Mouse (Mus musculus) kidney, embryonic 16.5 days (tissue): Measurements from ENCODE around the gene Hist1h4n. TPM values are rescaled to one million over a fixed set of nuclear protein-coding genes. Genes with fewer than 3 reads are reported as not detected.
"Not testable (repeated sequence)": the region's sequence is repeated elsewhere in the genome, so short reads cannot be mapped to it uniquely, and the experiment has no call there.

Experiments
- ATAC-seq: fragments of 200-750 bp; cut with Nextera tagmentation; 2 replicates; pipeline ENCODE4 v1.8.0; 2017; ENCODE audit warnings: moderate TSS enrichment; ENCODE audit not compliant: low FRiP score, low TSS enrichment
- H3K27ac ChIP-seq: fragments of 300-500 bp; sonication (generic); 2 replicates; pipeline ENCODE4 v1.5.1; 2014; ENCODE audit warnings: low read length
- H3K27me3 ChIP-seq: fragments of 300-500 bp; sonication (generic); 2 replicates; pipeline ENCODE4 v1.6.1; 2014; ENCODE audit warnings: low read length, control low read depth, mixed read lengths; ENCODE audit not compliant: insufficient read depth
- H3K36me3 ChIP-seq: fragments of 300-500 bp; sonication (generic); 2 replicates; pipeline ENCODE4 v1.6.1; 2014; ENCODE audit warnings: low read length, control low read depth, mixed read lengths; ENCODE audit not compliant: insufficient read depth
- H3K4me1 ChIP-seq: fragments of 300-500 bp; sonication (generic); 2 replicates; pipeline ENCODE4 v1.6.1; 2014; ENCODE audit warnings: low read length, control low read depth, mixed read lengths; ENCODE audit not compliant: insufficient read depth
- H3K4me2 ChIP-seq: fragments of 300-500 bp; sonication (generic); replicated peaks from 2 replicates; pipeline ENCODE4 v1.6.1; 2014; ENCODE audit warnings: low read depth, low read length
- H3K4me3 ChIP-seq: fragments of 300-500 bp; sonication (generic); 2 replicates; pipeline ENCODE4 v1.5.1; 2014; ENCODE audit warnings: mild to moderate bottlenecking, low read length
- H3K9ac ChIP-seq: fragments of 300-500 bp; sonication (generic); replicated peaks from 2 replicates; pipeline ENCODE4 v1.6.1; 2014; ENCODE audit warnings: low read length
- H3K9me3 ChIP-seq: fragments of 300-500 bp; sonication (generic); 2 replicates; pipeline ENCODE4 v1.6.1; 2016; ENCODE audit warnings: low read length, control low read depth
- WGBS: fragments of 180-500 bp; shearing (Covaris S2); extraction: QIAGEN DNeasy Blood & Tissue Kit; methylation state at CpG from one replicate; pipeline ENCODE4 v1.1.7; 2014; 5-methylcytosine and 5-hydroxymethylcytosine counted together
- polyA plus RNA-seq: library from polyadenylated mRNA; unstranded; fragments of >200 nt; fragmentation: Nextera tagmentation; extraction: Ambion mirVana; gene quantifications from 2 replicates; pipeline ENCODE4 v1.2.1, GENCODE M21; 2015

Gene Hist1h4n
- polyA plus RNA-seq, 1 experiment from 2014 or later, result 13.6 TPM

DNA sequence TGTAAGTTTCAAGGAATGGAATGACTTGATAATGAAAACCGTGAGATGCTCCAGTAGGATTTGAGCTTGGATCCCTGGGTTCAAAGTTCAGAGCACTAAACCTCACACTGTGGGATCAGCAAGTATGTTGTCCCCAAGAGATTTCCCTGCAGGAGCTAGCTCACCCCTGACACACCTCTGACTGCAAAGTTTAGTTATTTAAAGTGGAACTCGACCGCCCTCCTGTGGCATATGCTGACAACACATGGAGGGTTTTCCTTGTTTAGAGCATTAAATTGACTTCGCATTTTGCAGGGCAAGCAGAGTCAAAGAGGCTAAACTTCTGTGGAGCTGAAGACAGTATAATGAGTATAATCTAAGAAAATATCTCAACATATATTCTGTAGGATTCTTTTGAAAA lies 28.9 kb downstream of the Hist1h4n start:
- no CpG with 5 or more reads among the region's 4 CpGs for WGBS
- H3K9me3 ChIP-seq, H3K27me3 ChIP-seq, H3K9ac ChIP-seq, H3K36me3 ChIP-seq, H3K4me2 ChIP-seq, H3K27ac ChIP-seq, H3K4me1 ChIP-seq, H3K4me3 ChIP-seq: not testable (repeated sequence)
- ATAC-seq, result peak; percentile 79

DNA sequence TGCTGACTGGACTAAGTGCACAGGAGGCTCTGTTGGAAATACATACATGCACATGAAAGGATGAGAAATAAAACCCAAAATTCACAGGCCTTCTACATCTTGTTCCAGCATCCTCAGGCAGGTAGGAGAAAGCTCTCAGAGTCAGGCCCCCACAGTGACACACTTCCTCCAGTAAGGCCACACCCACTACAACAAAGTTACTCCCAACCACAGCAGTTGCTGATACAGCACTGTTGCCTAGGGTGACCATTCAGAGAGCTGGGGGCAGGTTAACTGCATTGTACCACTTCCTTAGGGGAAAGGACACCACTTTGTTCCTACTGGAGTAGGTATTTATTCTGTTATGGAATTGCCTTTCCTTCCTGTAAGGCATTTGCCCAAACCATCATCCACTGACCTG lies 34.8 kb downstream of the Hist1h4n start:
- not testable (repeated sequence) for ATAC-seq, H3K9me3 ChIP-seq, H3K4me3 ChIP-seq

DNA sequence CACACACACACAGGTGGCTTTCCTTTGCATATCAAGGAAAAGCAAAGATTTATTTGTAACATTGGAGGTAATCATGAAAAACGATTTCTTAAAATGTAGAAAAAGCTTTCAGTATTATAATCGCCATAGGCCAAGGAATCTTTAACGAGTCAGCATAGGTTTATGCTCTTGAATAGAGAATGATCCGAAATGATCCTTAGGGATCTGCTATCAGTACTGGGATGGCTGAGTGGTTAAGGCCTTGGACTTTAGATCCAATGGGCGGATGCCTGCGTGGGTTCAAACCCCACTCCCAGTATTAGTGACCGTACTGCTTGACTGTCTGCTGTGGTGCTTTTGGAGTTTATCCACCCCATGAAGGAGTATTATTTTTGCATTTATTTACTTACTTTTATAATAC lies 36.4 kb downstream of the Hist1h4n start:
- H3K4me3 ChIP-seq, result no peak overlapping the region
- no peak overlapping the region for H3K4me2 ChIP-seq
- no peaks in the 10 kb centered on the region for H3K9me3 ChIP-seq
- ATAC-seq, result no peak
- H3K4me1 ChIP-seq, result peaks cover 5% of the 10 kb centered on the region; the same call in 1 of the 2 replicates
- WGBS, result 95% methylated on average over 7 of the region's 7 CpGs
- no peaks in the 10 kb centered on the region for H3K27me3 ChIP-seq
- no peaks in the 10 kb centered on the region for H3K36me3 ChIP-seq
- H3K9ac ChIP-seq, result no peak overlapping the region
- no peak overlapping the region for H3K27ac ChIP-seq

More for the DNA sequence above, 34.8 kb downstream of the Hist1h4n start:
- not testable (repeated sequence) for H3K36me3 ChIP-seq, H3K27ac ChIP-seq, H3K4me2 ChIP-seq, H3K27me3 ChIP-seq, H3K4me1 ChIP-seq, H3K9ac ChIP-seq

DNA sequence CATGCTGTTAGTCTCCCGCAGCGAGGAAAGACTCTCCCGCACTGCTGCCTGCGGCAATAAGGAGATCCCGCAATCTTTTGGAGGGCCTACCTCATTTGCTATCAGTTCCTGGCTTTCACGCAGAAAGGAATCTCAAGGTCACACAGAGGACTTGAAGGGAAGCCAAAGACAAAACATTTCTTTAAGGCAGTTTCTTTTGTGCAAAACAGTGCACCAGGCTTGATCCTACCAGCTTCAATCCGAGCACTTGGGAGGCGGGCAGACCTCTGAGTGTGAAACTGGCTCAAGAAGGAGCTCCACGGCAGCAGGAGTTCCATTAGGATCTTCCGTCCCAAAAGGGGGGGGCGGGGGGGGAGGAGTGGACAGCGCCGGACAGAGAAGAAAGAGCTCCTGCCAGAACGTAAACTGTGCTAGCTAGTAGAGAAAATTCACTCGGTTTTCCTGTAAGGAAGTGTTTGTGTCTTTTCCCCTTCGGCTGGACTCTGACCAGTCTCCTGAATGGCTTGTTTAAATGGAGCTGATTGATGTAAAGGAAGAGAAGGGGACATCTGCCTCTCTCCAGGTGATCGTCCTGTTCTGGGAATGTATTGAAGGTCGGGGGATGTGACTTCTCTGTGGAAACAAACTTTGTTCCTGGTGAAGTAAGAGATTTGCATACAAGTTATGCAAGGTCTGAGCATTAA lies 41.3 kb downstream of the Hist1h4n start:
- WGBS, result 10% methylated on average over 17 of the region's 18 CpGs
- peak overlapping the region; percentile 50 for H3K4me2 ChIP-seq
- ATAC-seq, result no peak
- H3K4me3 ChIP-seq, result peak overlapping the region; percentile 22
- H3K27ac ChIP-seq, result no peak overlapping the region
- peaks cover 19% of the 10 kb centered on the region for H3K4me1 ChIP-seq
- no peaks in the 10 kb centered on the region for H3K27me3 ChIP-seq
- peak overlapping the region; percentile 58 for H3K9ac ChIP-seq
- no peaks in the 10 kb centered on the region for H3K36me3 ChIP-seq
- H3K9me3 ChIP-seq, result no peaks in the 10 kb centered on the region

DNA sequence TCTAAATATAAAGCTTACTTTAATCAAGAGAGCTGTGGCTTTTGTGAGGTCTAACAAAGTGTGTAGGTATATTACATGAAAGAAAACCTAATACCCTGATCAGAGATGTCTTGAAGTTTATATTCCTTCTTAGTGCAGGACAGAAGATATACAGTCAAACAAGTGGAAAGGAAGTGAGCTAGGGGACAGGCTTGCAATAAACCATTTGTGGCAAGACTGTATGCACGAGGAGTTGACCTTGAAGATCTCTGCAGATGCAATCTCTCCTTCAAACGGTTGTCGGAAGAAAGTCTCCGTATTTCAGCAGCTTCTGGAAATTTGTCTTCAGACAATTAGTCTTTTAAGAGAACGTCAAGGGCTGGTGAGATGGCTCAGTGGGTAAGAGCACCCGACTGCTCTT lies 42.1 kb downstream of the Hist1h4n start:
- H3K36me3 ChIP-seq, result no peaks in the 10 kb centered on the region
- H3K27me3 ChIP-seq, result no peaks in the 10 kb centered on the region
- peaks cover 23% of the 10 kb centered on the region for H3K4me1 ChIP-seq
- ATAC-seq, result no peak
- 41% methylated on average over 6 of the region's 6 CpGs for WGBS
- H3K4me3 ChIP-seq, result no peak overlapping the region
- no peak overlapping the region for H3K4me2 ChIP-seq
- H3K9ac ChIP-seq, result no peak overlapping the region
- no peak overlapping the region for H3K27ac ChIP-seq
- no peaks in the 10 kb centered on the region for H3K9me3 ChIP-seq

DNA sequence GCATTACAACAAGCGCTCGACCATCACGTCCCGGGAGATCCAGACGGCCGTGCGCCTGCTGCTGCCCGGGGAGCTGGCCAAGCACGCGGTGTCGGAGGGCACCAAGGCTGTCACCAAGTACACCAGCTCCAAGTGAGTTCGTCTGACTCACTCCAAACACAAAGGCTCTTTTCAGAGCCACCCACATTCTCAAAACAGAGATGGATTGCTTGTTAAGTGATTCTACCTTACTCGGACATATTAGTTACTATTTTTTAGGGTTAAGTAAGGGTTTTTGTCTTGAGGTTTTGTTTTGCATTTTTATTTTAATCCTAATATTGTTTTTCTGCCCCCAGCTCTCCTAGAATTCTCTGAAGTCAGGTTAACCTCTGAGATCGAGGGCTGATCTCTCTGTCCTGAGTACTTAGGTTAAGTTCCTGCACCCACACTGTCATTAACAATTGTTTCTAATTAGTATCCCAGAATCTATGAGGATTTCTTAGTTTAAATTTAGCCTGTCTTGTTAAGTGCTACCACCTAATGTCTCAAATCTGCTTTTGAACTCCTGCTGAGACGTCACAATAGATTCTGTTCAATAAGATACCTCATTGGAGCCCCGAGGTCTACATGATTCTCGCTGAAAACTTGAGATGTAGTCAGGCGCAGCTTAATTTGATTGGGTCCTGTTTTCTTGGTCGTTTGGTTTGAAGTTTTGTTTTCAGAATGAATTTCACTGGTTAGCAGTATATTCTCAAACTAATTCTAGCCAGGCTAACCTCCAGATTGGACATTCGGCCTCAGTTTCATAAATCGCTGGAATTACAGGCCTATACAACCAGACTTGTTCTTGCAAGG lies 44.0 kb downstream of the Hist1h4n start:
- Histone ChIP-seq H3K4me3 (peak overlapping the region; percentile 21), H3K27me3 (no peaks in the 10 kb centered on the region), H3K36me3 (no peaks in the 10 kb centered on the region), H3K4me2 (peak overlapping the region; percentile 48), H3K27ac (peak overlapping the region; percentile 77), H3K9ac (peak overlapping the region; percentile 55), H3K9me3 (no peaks in the 10 kb centered on the region), H3K4me1 (peaks cover 33% of the 10 kb centered on the region)
- 0 out of 2 replicates have a peak, but pooled peaks have one; percentile 8 for ATAC-seq
- WGBS, result 19% methylated on average over 14 of the region's 21 CpGs

DNA sequence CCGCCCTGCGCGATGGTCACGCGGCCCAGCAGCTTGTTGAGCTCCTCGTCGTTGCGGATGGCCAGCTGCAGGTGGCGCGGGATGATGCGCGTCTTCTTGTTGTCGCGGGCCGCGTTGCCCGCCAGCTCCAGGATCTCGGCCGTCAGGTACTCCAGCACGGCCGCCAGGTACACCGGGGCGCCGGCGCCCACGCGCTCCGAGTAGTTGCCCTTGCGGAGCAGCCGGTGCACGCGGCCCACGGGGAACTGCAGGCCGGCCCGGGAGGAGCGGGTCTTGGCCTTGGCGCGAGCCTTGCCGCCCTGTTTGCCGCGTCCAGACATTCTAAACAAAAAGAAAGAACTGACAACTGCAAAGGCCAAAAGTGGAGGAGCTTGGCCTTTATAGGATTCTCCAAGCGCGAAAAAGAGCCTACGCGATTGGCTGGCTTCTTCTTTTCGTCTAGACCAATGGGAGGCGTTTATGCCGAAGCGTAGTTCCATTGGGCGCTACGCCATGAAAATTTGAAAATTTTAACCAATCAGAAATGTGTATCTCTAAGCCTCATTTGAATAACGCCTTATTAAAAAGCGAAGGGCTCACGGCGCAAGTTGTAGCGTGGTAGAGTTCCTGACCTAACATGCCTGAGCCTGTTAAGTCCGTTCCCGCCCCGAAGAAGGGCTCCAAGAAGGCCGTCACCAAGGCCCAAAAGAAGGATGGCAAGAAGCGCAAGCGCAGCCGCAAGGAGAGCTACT lies 44.9 kb downstream of the Hist1h4n start, which contains the start of the genes Hist1h2an and Hist1h2bp:
Hist1h2an (minus strand) TSS at position 320 of the 731 bp plus-strand sequence.
Hist1h2bp (plus strand) TSS at position 563 of the 731 bp plus-strand sequence.
- not testable (repeated sequence) for H3K36me3 ChIP-seq, H3K27me3 ChIP-seq, H3K9me3 ChIP-seq
- ATAC-seq, result peak; percentile 96
- under 1% methylated on average over 36 of the region's 63 CpGs for WGBS
- Histone ChIP-seq H3K4me3 (peak within 1 kb of the TSS; percentile 44), H3K4me2 (peak within 1 kb of the TSS; percentile 55), H3K4me1 (peaks cover 40% of the 10 kb centered on the region), H3K9ac (peak within 1 kb of the TSS; percentile 70), H3K27ac (peak within 1 kb of the TSS; percentile 90)

DNA sequence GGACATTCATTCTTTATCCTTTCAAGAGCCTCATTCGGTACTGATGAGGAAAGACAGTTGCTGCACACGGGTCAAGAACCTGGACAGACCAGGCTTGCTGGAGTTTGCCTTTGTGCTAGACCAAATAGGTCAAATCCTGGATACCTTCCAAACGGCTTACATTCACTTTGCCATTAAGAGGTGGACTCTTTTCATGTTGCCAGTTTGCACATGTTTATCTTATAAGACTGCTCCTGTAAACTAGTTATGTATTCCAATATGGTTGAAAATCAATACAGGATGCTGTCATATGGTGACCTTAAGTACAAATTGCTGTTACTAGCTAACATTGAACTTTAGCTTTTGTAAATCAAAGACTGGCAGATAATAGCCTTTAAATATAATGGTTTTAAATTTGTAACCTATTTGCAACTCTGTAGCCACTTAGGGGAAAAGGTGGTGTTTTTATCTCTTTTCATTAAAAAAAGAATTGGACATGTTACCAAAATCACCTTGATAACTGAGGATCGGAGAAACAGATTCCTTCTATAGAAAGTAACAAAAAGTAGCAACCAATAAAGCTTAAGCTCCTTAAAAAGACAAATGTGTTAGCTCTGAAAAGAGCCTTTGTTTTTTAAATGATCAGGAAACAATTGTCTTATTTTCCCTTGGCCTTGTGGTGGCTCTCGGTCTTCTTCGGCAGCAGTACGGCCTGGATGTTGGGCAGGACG lies 45.7 kb downstream of the Hist1h4n start:
- Histone ChIP-seq H3K9ac (peak overlapping the region; percentile 70), H3K27me3 (no peaks in the 10 kb centered on the region), H3K27ac (peak overlapping the region; percentile 90), H3K4me2 (peak overlapping the region; percentile 55), H3K9me3 (no peaks in the 10 kb centered on the region), H3K4me3 (peak overlapping the region; percentile 44), H3K4me1 (peaks cover 41% of the 10 kb centered on the region), H3K36me3 (no peaks in the 10 kb centered on the region)
- 8% methylated on average over 8 of the region's 8 CpGs for WGBS
- ATAC-seq, result no peak

DNA sequence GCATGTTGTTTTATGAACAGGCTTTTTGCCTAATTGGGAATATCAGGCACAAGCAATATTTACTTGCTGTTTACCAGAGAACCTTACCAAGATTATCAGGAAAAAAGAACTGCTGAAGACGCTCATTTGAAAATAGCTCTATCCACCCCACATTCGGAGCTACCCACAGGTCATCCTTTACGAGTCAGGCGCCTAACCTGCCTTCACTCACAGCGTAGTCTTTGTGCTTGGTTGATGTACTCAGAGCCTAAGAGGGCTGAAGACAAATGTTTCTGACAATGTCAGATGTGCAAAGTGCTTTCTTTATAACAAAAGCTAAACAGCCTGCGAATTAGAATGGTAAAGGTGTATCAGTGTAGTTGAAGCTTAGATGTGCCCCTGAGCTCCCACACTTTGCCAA lies 47.7 kb downstream of the Hist1h4n start:
- ATAC-seq, result no peak
- no peak overlapping the region for H3K4me3 ChIP-seq
- no peaks in the 10 kb centered on the region for H3K9me3 ChIP-seq

More for the DNA sequence above, 47.7 kb downstream of the Hist1h4n start:
- 26% methylated on average over 6 of the region's 6 CpGs for WGBS
- Histone ChIP-seq H3K27me3 (no peaks in the 10 kb centered on the region), H3K9ac (peak overlapping the region; percentile 63), H3K4me2 (peak overlapping the region; percentile 51), H3K4me1 (peaks cover 45% of the 10 kb centered on the region), H3K36me3 (no peaks in the 10 kb centered on the region), H3K27ac (peak overlapping the region; percentile 91)
